In the genomic region with DNA sequence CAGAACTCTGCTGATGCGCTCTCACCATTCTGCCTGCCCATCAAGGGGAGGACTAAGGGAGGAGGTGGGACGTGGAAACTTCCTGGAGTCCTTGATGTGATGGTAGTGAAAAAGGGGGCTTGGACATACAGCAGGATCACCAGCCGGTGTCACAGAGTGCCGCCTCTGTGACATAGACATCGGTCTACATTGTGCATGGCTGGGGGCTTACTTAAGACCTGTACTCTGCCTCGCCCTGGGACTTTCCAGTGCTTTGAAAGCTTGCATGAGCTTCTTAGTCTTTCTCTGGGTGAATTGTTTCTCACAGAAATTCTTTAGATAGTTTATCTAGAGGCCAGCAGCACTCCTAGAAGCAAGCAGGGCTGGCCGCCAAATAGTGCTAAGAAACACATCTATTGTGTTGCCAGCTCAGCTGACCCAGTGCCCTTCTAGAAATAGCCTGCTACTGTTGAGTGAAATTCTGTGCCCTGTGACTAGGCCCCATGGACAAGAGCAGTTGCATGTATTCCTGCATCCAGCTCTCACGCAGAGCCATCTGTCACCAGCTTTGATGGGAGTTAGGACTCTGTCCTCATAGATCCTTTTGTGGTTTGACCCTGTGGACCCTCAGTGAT, we compare ENCODE assay signal across 8 mouse cellular contexts. TPM values are rescaled to one million over a fixed set of nuclear protein-coding genes. Genes with fewer than 3 reads are reported as not detected.
DNase-seq lines count a peak whose midpoint lies in the region; ATAC-seq lines count a peak whose summit lies in the region.

No protein-coding gene starts in this region.

- 79% methylated on average over 8 of the region's 8 CpGs for WGBS in kidney, embryonic 14.5 days
- 51% methylated on average over 8 of the region's 8 CpGs for WGBS in stomach, embryonic 16.5 days

- peaks cover 28% of the 10 kb centered on the region; the same call in 1 of the 2 replicates for H3K36me3 ChIP-seq in kidney, embryonic 14.5 days (ENCODE audit: control insufficient read depth, insufficient read depth, low read length)
- no peaks in the 10 kb centered on the region for H3K36me3 ChIP-seq in stomach, embryonic 16.5 days (ENCODE audit: control insufficient read depth, insufficient read depth, low read length)

- no peak for ATAC-seq in kidney, embryonic 14.5 days (ENCODE audit: low FRiP score, low TSS enrichment)
- peak; percentile 56; the same call in 1 of the 2 replicates for ATAC-seq in stomach, embryonic 16.5 days (ENCODE audit: insufficient read depth, low FRiP score)
- ATAC-seq in megakaryocyte progenitor cell, adult 5-6 weeks (replicated peaks; ENCODE audit: poor library complexity): no peak

- peak overlapping the region; percentile 51; the same call in 1 of the 2 replicates for H3K27ac ChIP-seq in kidney, embryonic 14.5 days (ENCODE audit: low read depth, low read length)
- peak overlapping the region; percentile 39 for H3K27ac ChIP-seq in stomach, embryonic 16.5 days (ENCODE audit: low read length)

- no peak overlapping the region for H3K9ac ChIP-seq in kidney, embryonic 14.5 days (ENCODE audit: low read depth, low read length)
- H3K9ac ChIP-seq in stomach, embryonic 16.5 days (ENCODE audit: low read length): no peak overlapping the region

- H3K4me3 ChIP-seq in kidney, embryonic 14.5 days (ENCODE audit: low read length): no peak overlapping the region
- no peak overlapping the region for H3K4me3 ChIP-seq in stomach, embryonic 16.5 days (replicated peaks; ENCODE audit: low read length)

- H3K27me3 ChIP-seq in kidney, embryonic 14.5 days (ENCODE audit: control insufficient read depth, insufficient read depth, low read length): no peaks in the 10 kb centered on the region
- H3K27me3 ChIP-seq in stomach, embryonic 16.5 days (ENCODE audit: control insufficient read depth, insufficient read depth, low read length): no peaks in the 10 kb centered on the region

- peaks cover 4% of the 10 kb centered on the region; the same call in 1 of the 2 replicates for H3K4me1 ChIP-seq in kidney, embryonic 14.5 days (ENCODE audit: control insufficient read depth, insufficient read depth, low read length)
- peaks cover 12% of the 10 kb centered on the region for H3K4me1 ChIP-seq in stomach, embryonic 16.5 days (ENCODE audit: control insufficient read depth, insufficient read depth, low read length)

- H3K4me2 ChIP-seq in kidney, embryonic 14.5 days (replicated peaks; ENCODE audit: low read depth, low read length): no peak overlapping the region
- H3K4me2 ChIP-seq in stomach, embryonic 16.5 days (ENCODE audit: low read depth, low read length): no peak overlapping the region

- peak; percentile 55 to 69 for DNase-seq in cerebellum, postnatal 10 days
- no peak for DNase-seq in cerebellum, postnatal 36 days
- DNase-seq in ovary, adult 18-20 months (ENCODE audit: low spot score): peak; percentile 74
- no peak for DNase-seq in ovary, postnatal 10 days (ENCODE audit: low spot score)
- DNase-seq in left cerebral cortex, adult 9 months (ENCODE audit: low spot score in 2 of 2): no peak

- H3K9me3 ChIP-seq in kidney, embryonic 14.5 days (ENCODE audit: control insufficient read depth, low read length): no peaks in the 10 kb centered on the region
- H3K9me3 ChIP-seq in stomach, embryonic 16.5 days (replicated peaks; ENCODE audit: control insufficient read depth, low read length): no peaks in the 10 kb centered on the region

RNA-seq across cellular contexts. Expression of gene Tcp10a, which starts 40.0 kb away (rescaled TPM):
- not detected in 2 replicates for polyA plus RNA-seq in kidney, embryonic 14.5 days (2014; fragmentation: Nextera tagmentation; extraction: Ambion mirVana)
- not detected in 2 replicates for polyA plus RNA-seq in stomach, embryonic 16.5 days (2015; fragmentation: Nextera tagmentation; extraction: Ambion mirVana)
- not detected in 2 replicates for total RNA-seq in megakaryocyte progenitor cell, adult 5-6 weeks (2015)
- total RNA-seq in megakaryocyte progenitor cell, adult 5-6 weeks (2017): not detected in 2 replicates

Comparison
In these comparisons a context has a peak if more than half of its experiments do, and no peak if none do; other contexts are left out.
1. DNase-seq: peak in cerebellum, postnatal 10 days (2 of 2) and ovary, adult 18-20 months (single experiment); none in cerebellum, postnatal 36 days (0 of 2), ovary, postnatal 10 days (single experiment) and left cerebral cortex, adult 9 months (0 of 2).